In the genomic region with DNA sequence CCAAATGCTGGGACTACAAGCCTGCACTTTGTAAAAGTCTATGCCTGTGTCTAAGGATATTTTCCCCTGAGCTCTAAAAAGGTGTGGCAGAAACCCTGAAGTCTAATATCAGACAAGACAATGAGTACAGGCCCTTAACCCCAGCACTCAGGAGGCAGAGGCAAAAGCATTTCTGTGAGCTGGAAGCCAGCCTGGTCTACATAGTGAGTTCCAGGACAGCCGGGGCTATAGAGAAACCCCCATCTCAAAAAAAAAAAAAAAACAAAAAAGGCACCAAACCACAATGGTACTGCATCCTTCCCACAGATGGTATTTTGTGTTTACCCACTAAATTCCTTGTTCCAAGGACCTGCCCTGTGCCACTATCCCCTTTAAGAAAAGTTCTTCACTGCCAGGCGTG, we compare ENCODE assay signal across 8 mouse cellular contexts. TPM values are rescaled to one million over a fixed set of nuclear protein-coding genes. Genes with fewer than 3 reads are reported as not detected.
A peak's percentile ranks its signal among the peaks of the same experiment; 100 is the strongest.
DNase-seq lines count a peak whose midpoint lies in the region; ATAC-seq lines count a peak whose summit lies in the region.
"Not testable (repeated sequence)": the region's sequence is repeated elsewhere in the genome, so short reads cannot be mapped to it uniquely, and the experiment has no call there.

No protein-coding gene starts in this region.

- peak; percentile 40 for DNase-seq in adrenal gland, postnatal 25 days
- DNase-seq in gastrocnemius, postnatal 14 days: peak; percentile 44
- peak; percentile 55 for DNase-seq in heart, postnatal 25 days (ENCODE audit: low spot score)
- peak; percentile 30 to 64 for DNase-seq in kidney, postnatal 25 days
- peak; percentile 65 to 68 for DNase-seq in lung, postnatal 4 days
- peak; percentile 77 for DNase-seq in testis, postnatal 10 days (ENCODE audit: low spot score)
- DNase-seq in urinary bladder, postnatal 10 days (ENCODE audit: low spot score): peak; percentile 70

- peak; percentile 1 for ATAC-seq in CD4-positive, CD25-positive, alpha-beta regulatory T cell, adult 4 months

- intact Hi-C loops in gastrocnemius, postnatal 14 days (cut with DNase I; ENCODE audit: low total_unique reads); heart, postnatal 25 days (cut with DNase I): not testable (repeated sequence)

RNA-seq across cellular contexts. Expression of gene Sfi1, which starts 54.9 kb away (rescaled TPM):
- polyA plus RNA-seq in CD4-positive, CD25-positive, alpha-beta regulatory T cell, adult 4 months (2017; shearing (Covaris generic)): 10 to 100 TPM; 31.5 to 46.1 TPM
- 92.1 and 96.9 TPM in 2 replicates for total RNA-seq in adrenal gland, postnatal 25 days (2021)
- total RNA-seq in gastrocnemius, postnatal 14 days (2021): 10 to 100 TPM in 1 of 2 experiments, 1 to 10 TPM in 1; 9.6 to 10.9 TPM
- total RNA-seq in heart, postnatal 25 days (2021): 10 to 100 TPM; 19.1 to 21.7 TPM

Comparison
In these comparisons a context has a peak if more than half of its experiments do, and no peak if none do; other contexts are left out.
1. Peak in every context shown above with its lines: DNase-seq and ATAC-seq.